Mouse (Mus musculus) neural tube, embryonic 15.5 days (tissue): ENCODE measurements at regions not wholly inside any gene's neighbourhood (a gene's known extent, or its start where the extent isn't known, plus 50 kb on each side); places are given as distances from the start of the nearest gene placed in this dataset.

Experiments
- ATAC-seq: fragments of 200-750 bp; cut with Nextera tagmentation; 2 replicates; pipeline ENCODE4 v1.8.0; 2017; ENCODE audit warnings: mild to moderate bottlenecking, moderate TSS enrichment, moderate library complexity; ENCODE audit not compliant: low FRiP score
- H3K27ac ChIP-seq: fragments of 300-500 bp; sonication (generic); replicated peaks from 2 replicates; pipeline ENCODE4 v1.5.1; 2015; ENCODE audit warnings: mild to moderate bottlenecking, inconsistent platforms
- H3K27me3 ChIP-seq: fragments of 300-500 bp; sonication (generic); replicated peaks from 2 replicates; pipeline ENCODE4 v1.6.1; 2015; ENCODE audit warnings: inconsistent platforms
- H3K36me3 ChIP-seq: fragments of 300-500 bp; sonication (generic); 2 replicates; pipeline ENCODE4 v1.6.1; 2015; ENCODE audit warnings: inconsistent platforms
- H3K4me1 ChIP-seq: fragments of 300-500 bp; sonication (generic); 2 replicates; pipeline ENCODE4 v1.6.1; 2015; ENCODE audit warnings: inconsistent platforms
- H3K4me2 ChIP-seq: fragments of 300-500 bp; sonication (generic); 2 replicates; pipeline ENCODE4 v1.6.1; 2015; ENCODE audit warnings: inconsistent platforms, mild to moderate bottlenecking, moderate library complexity
- H3K4me3 ChIP-seq: fragments of 300-500 bp; sonication (generic); replicated peaks from 2 replicates; pipeline ENCODE4 v1.5.1; 2015; ENCODE audit warnings: mild to moderate bottlenecking, inconsistent platforms
- H3K9ac ChIP-seq: fragments of 300-500 bp; sonication (generic); replicated peaks from 2 replicates; pipeline ENCODE4 v1.6.1; 2015; ENCODE audit warnings: mild to moderate bottlenecking, inconsistent platforms
- H3K9me3 ChIP-seq: fragments of 300-500 bp; sonication (generic); replicated peaks from 2 replicates; pipeline ENCODE4 v1.6.1; 2016; ENCODE audit warnings: inconsistent platforms
- WGBS: fragments of 180-500 bp; shearing (Covaris S2); methylation state at CpG from one replicate; pipeline ENCODE4 v1.1.7; 2015; ENCODE audit warnings: mixed read lengths; 5-methylcytosine and 5-hydroxymethylcytosine counted together

DNA sequence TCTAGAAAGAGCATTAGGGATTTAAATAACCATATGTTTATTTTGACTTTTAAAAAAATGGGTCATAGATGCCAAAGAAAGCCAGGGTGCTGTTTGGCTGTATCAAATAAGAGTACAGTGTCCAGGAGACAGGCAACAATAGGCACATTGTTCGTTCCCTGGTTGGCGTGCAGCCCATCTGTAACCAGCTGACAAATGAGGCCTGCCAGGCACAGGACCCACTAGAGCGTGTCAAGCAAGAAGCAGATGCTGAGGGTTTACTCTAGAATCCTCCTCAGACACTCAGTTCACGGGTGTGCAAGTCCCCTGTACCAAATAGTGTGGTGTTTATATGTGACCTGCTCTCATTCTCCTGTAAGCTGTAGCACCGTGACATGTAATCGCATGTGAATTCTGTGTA, 86.2 kb upstream of the Nck2 start:
- no peak overlapping the region for H3K27ac ChIP-seq
- no peaks in the 10 kb centered on the region for H3K36me3 ChIP-seq
- no peak overlapping the region for H3K4me3 ChIP-seq
- no peak overlapping the region for H3K4me2 ChIP-seq
- H3K27me3 ChIP-seq, result no peaks in the 10 kb centered on the region
- no peaks in the 10 kb centered on the region for H3K9me3 ChIP-seq
- no peak overlapping the region for H3K9ac ChIP-seq
- peak; percentile 68 for ATAC-seq
- H3K4me1 ChIP-seq, result peaks cover 21% of the 10 kb centered on the region
- 31% methylated on average over 6 of the region's 6 CpGs for WGBS

DNA sequence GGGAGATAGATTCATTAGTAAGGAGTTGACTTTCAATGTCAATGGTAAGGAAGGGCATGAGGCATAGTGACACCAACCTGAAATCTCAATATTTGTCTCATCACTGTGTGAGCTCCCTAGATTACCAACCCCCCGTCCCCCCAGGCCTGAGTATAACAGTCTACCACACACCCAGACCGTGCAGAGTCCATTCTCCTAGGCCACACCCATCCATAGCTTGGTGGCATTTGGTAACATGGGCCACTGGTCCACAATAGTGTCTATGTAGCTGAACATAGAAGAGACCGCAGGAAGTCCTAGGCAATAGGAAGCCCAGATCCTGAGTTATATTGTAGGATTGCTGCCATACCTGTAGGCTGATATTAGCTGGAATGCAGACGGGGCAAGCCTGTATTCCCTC, 84.7 kb upstream of the Nck2 start:
- no peak for ATAC-seq
- H3K4me1 ChIP-seq, result peaks cover 21% of the 10 kb centered on the region
- H3K27ac ChIP-seq, result no peak overlapping the region
- H3K36me3 ChIP-seq, result no peaks in the 10 kb centered on the region
- WGBS, result 82% methylated on average over 4 of the region's 4 CpGs
- no peak overlapping the region for H3K4me3 ChIP-seq
- no peaks in the 10 kb centered on the region for H3K9me3 ChIP-seq
- H3K27me3 ChIP-seq, result no peaks in the 10 kb centered on the region
- H3K9ac ChIP-seq, result no peak overlapping the region
- H3K4me2 ChIP-seq, result no peak overlapping the region

DNA sequence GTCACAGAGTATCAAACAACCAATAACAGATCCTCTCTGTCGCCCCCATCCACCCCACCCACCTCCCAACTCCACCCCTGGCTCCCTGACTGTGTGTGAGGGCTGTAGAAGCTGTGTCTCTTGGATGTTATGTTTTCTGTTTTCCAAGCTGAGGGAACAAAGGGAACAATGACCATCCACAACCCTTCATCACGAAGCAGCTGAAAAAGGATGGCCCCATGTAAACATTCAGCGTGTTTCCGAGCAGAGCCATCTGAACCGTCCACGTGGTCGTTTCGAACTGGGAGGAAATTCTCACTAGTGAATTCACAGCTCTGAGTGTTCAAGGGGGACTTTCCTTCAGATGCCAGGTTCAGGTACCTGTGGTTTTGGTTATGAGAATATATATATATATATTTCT, 84.1 kb upstream of the Nck2 start:
- WGBS, result 13% methylated on average over 8 of the region's 8 CpGs
- H3K4me3 ChIP-seq, result no peak overlapping the region
- H3K4me1 ChIP-seq, result peaks cover 21% of the 10 kb centered on the region
- no peaks in the 10 kb centered on the region for H3K27me3 ChIP-seq
- H3K9ac ChIP-seq, result no peak overlapping the region
- no peak overlapping the region for H3K27ac ChIP-seq
- ATAC-seq, result peak; percentile 16; the same call in 1 of the 2 replicates
- no peaks in the 10 kb centered on the region for H3K9me3 ChIP-seq
- no peak overlapping the region; the same call in 1 of the 2 replicates for H3K4me2 ChIP-seq
- no peaks in the 10 kb centered on the region for H3K36me3 ChIP-seq

DNA sequence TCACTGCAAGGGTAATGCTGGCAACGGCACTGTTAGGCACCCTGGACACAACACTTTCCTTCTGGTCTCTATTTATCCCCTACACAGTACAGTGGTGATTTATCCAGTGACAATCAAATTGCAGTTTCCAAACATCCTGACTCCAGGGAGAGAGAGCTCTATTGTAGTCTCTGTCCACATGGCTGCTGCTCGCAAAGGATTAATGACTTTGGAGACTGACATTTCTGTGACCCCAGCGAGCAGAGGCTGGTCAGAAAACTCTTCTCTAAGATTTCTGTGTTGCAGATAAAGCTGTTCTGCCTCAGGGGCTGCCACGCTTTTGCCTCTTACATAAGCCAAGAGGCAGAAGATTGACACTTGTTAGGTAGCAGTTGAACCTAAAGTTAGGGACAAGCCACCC, 83.6 kb upstream of the Nck2 start:
- ATAC-seq, result peak; percentile 58; the same call in 1 of the 2 replicates
- 10% methylated on average over 4 of the region's 4 CpGs for WGBS
- H3K4me2 ChIP-seq, result no peak overlapping the region
- no peak overlapping the region for H3K4me3 ChIP-seq
- H3K9ac ChIP-seq, result no peak overlapping the region
- H3K4me1 ChIP-seq, result peaks cover 21% of the 10 kb centered on the region
- H3K27ac ChIP-seq, result no peak overlapping the region
- H3K9me3 ChIP-seq, result no peaks in the 10 kb centered on the region
- no peaks in the 10 kb centered on the region for H3K36me3 ChIP-seq
- H3K27me3 ChIP-seq, result no peaks in the 10 kb centered on the region

DNA sequence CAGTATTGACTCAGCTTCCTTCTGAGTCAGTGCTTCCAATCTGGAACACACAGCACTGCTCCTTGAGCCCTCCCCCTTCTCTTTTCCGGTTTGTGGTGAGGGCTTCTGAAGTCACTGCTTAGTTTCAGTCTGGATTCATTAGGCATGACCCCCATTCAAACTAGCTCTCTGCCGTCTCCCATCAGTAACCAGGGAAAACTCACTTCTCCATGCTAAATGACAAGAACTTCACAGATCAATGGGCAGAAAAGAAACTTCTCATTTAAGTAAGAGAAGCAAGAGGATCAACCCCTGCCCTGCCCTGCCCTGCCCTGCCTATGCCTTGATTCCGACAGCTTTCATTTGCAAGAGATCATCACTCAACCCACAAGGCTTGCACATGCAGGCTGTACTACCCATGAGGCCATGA, 82.9 kb upstream of the Nck2 start:
- ATAC-seq, result 0 out of 2 replicates have a peak, but pooled peaks have one; percentile 42
- Histone ChIP-seq H3K9me3 (no peaks in the 10 kb centered on the region), H3K4me3 (no peak overlapping the region), H3K27ac (no peak overlapping the region), H3K4me1 (peaks cover 21% of the 10 kb centered on the region), H3K36me3 (no peaks in the 10 kb centered on the region), H3K9ac (no peak overlapping the region), H3K27me3 (no peaks in the 10 kb centered on the region), H3K4me2 (no peak overlapping the region)
- 13% methylated on average over 3 of the region's 3 CpGs for WGBS

DNA sequence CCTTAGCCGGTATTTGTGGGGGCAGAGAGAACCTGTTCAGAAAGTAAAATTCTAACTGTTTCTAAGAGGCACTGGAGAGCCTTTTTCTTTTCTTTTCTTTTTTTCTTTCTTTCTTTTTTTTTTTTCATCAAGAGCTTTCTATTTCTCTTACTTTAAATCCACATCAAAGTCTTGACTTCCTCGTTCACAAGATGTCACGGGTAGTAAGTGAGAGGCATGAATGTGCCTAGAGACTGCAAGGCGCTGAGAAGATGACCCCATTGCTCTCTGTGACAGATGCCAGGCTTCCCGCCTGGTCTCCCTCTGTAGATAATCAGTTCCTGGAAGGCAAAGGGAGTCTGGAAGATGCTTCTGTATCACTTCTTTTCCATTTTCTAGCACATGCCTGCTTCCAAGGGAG, 82.2 kb upstream of the Nck2 start:
- Histone ChIP-seq H3K9ac (no peak overlapping the region), H3K27ac (no peak overlapping the region), H3K9me3 (no peaks in the 10 kb centered on the region), H3K4me1 (peaks cover 21% of the 10 kb centered on the region), H3K4me3 (no peak overlapping the region), H3K27me3 (no peaks in the 10 kb centered on the region), H3K36me3 (no peaks in the 10 kb centered on the region), H3K4me2 (no peak overlapping the region)
- ATAC-seq, result no peak
- 52% methylated on average over 5 of the region's 5 CpGs for WGBS

DNA sequence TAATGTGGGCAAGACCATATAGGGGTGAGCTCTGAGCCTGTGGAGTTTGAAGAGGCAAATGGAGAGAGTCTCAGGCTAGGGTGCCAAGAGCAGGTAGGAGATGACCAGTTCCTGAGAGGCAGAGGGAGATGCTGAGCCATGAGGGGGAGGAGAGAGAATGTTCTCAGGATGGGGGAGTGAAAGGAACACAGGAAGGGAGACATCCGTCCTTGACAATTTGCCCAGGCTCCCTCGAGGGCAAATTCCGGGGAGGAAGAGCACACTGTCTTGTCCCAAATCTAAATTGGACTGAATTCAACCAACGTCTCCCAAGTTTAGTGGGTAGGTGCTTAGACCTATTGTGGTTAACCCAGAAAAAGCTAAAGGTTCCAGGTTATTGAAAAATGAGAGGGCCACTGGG, 81.2 kb upstream of the Nck2 start:
- H3K27me3 ChIP-seq, result no peaks in the 10 kb centered on the region
- no peaks in the 10 kb centered on the region for H3K9me3 ChIP-seq
- no peak overlapping the region for H3K4me2 ChIP-seq
- no peaks in the 10 kb centered on the region for H3K36me3 ChIP-seq
- H3K9ac ChIP-seq, result no peak overlapping the region
- WGBS, result 87% methylated on average over 4 of the region's 4 CpGs
- peaks cover 20% of the 10 kb centered on the region for H3K4me1 ChIP-seq
- H3K27ac ChIP-seq, result no peak overlapping the region
- H3K4me3 ChIP-seq, result no peak overlapping the region
- ATAC-seq, result no peak

DNA sequence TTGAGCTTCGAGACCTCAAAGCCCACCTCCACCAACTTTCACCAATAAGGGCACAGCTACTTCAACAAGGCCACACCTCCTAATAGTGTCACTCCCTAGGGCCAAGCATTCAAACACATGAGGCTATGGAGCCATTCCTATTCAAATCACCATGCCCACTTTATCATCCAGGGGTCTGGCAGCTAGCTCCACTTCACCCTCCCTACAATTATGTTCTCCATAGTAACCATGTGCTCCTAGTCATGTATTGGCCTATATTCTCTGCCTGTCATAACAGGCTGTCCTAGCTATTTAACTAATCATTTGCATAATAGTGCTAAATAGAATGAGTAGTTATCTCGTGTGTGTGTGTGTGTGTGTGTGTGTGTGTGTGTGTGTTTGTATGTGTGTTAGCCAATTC, 77.9 kb upstream of the Nck2 start:
- Histone ChIP-seq H3K4me2 (no peak overlapping the region), H3K4me3 (no peak overlapping the region), H3K27me3 (no peaks in the 10 kb centered on the region), H3K9ac (no peak overlapping the region), H3K27ac (no peak overlapping the region), H3K4me1 (no peaks in the 10 kb centered on the region), H3K9me3 (no peaks in the 10 kb centered on the region), H3K36me3 (no peaks in the 10 kb centered on the region)
- WGBS, result 73% methylated on average over 2 of the region's 2 CpGs
- no peak for ATAC-seq

DNA sequence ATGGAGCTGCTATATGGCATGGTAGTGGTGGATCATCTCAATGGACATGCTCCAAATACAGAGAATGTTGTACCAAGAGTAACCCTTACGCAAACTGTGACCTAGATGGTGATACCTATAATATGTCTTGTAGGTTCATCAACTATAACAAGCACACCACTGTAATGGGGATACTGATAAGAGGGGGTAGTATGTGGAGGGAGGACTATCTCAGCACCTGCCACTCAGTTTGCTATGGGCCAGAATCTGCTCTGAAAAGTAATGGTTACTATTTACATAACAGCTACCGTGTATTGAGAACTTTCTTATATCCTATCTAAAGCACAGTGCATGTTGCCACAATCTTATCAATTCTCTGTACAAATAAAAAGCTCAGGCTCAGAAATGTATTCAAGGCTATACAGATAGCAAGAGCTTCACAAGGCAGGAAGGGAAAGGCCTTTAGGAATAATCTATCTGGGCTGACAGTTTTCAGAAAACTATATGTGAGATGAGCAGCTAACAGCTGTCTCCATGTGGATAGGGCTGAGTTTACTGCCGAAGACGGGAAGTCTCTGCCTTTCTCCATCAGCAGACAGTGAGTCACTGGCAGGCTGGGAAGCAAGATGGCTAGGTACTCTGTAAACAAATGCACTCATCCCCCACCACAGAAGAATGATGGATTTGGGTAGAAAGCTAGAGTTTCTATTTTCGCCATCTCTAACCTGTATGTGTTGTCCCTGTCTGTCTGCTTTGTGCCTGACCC, 77.1 kb upstream of the Nck2 start:
- H3K4me2 ChIP-seq, result no peak overlapping the region
- no peak overlapping the region for H3K4me3 ChIP-seq
- no peaks in the 10 kb centered on the region for H3K27me3 ChIP-seq
- no peaks in the 10 kb centered on the region for H3K9me3 ChIP-seq
- H3K27ac ChIP-seq, result no peak overlapping the region
- ATAC-seq, result no peak
- no peaks in the 10 kb centered on the region for H3K4me1 ChIP-seq
- H3K36me3 ChIP-seq, result no peaks in the 10 kb centered on the region
- no peak overlapping the region for H3K9ac ChIP-seq
- 88% methylated on average over 5 of the region's 5 CpGs for whole genome bisulfite sequencing

DNA sequence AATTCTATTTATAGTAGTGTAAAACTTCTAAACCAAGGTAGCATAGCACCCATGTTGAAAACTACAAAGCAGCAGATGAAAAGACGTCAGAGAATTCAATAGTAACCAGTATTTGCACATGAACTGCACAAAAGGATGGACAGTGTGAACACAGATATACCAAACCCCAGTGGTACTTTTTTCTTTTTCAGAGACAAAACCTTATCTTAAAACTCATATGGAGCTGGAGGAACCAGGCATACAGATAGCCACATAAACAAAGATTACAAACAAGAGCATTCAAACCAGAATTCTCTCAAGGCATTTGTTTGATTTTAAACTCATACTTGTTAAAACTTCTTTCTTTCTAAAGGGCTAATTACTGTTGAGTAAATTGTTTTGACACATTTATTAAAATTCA, 72.5 kb upstream of the Nck2 start:
- no peaks in the 10 kb centered on the region for H3K36me3 ChIP-seq
- H3K27me3 ChIP-seq, result no peaks in the 10 kb centered on the region
- no peaks in the 10 kb centered on the region for H3K4me1 ChIP-seq
- H3K27ac ChIP-seq, result no peak overlapping the region
- no peak overlapping the region for H3K4me3 ChIP-seq
- no peaks in the 10 kb centered on the region for H3K9me3 ChIP-seq
- no peak for ATAC-seq
- H3K9ac ChIP-seq, result no peak overlapping the region
- WGBS, result 88% methylated on average over 1 of the region's 1 CpGs
- H3K4me2 ChIP-seq, result no peak overlapping the region

DNA sequence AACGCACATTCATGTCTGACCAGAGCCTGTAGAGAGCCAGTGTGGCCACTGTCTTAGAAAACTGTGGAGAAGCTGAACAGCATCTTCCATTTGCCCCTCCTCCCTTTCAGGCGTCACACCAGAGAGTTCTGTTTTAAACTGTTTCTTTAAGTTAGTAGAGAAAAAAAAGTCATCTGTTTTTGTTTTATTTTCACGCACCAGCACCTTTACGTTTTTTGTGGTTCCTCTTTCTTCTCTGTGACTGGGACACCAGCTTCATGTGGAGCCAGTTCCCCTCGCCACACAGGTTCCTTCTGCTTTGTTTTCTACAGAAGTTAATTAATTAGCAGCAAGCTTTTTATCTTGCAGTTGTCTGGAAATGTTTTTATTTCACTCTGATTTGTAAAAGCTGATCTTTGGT, 69.4 kb upstream of the Nck2 start:
- H3K9me3 ChIP-seq, result no peaks in the 10 kb centered on the region
- no peak overlapping the region for H3K9ac ChIP-seq
- no peaks in the 10 kb centered on the region for H3K27me3 ChIP-seq
- no peak for ATAC-seq
- H3K36me3 ChIP-seq, result no peaks in the 10 kb centered on the region
- H3K27ac ChIP-seq, result no peak overlapping the region
- no peaks in the 10 kb centered on the region for H3K4me1 ChIP-seq
- H3K4me2 ChIP-seq, result no peak overlapping the region
- 72% methylated on average over 5 of the region's 5 CpGs for WGBS
- H3K4me3 ChIP-seq, result no peak overlapping the region

DNA sequence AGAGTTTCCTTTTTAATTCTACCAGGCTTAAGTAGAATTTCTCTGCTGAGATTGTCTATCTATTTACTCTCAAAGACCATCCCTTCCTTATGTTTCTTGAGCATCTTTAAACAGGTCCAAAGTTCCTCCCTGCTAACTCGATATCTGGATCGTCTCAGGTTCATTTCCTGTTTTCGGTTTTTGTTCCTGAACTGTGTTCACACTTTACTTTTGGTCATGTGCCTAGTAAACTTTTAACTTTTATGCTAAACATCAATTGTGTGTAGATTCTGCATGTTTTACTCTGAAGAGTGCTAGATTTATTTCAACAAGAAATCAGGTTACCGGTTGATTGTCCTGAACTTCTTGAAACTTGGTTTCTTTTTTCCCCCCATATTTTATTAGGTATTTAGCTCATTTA, 68.5 kb upstream of the Nck2 start:
- WGBS, result 95% methylated on average over 4 of the region's 4 CpGs
- no peak overlapping the region for H3K4me3 ChIP-seq

More for the DNA sequence above, 68.5 kb upstream of the Nck2 start:
- H3K4me1 ChIP-seq, result no peaks in the 10 kb centered on the region
- ATAC-seq, result no peak
- no peaks in the 10 kb centered on the region for H3K36me3 ChIP-seq
- no peaks in the 10 kb centered on the region for H3K9me3 ChIP-seq
- H3K4me2 ChIP-seq, result no peak overlapping the region
- H3K9ac ChIP-seq, result no peak overlapping the region
- no peak overlapping the region for H3K27ac ChIP-seq
- no peaks in the 10 kb centered on the region for H3K27me3 ChIP-seq
